Mouse (Mus musculus) MEL (cell line): Measurements from ENCODE around the gene Slc25a45. TPM values are rescaled to one million over a fixed set of nuclear protein-coding genes. Genes with fewer than 3 reads are reported as not detected.

Experiments
- DNase-seq: peaks from one replicate; pipeline ENCODE4 v3.0.0; 2011; ENCODE audit warnings: low read depth, low spot score
- H3K27ac ChIP-seq: 2 replicates; pipeline ENCODE4 v1.5.1; 2012; ENCODE audit warnings: low read depth, mild to moderate bottlenecking, control low read depth, low read length, moderate library complexity; ENCODE audit not compliant: control insufficient read depth
- H3K27me3 ChIP-seq, 2 experiments: fragments of 150-350 bp in 1 of 2; sonication (generic) in 1 of 2; 2 replicates each; pipeline ENCODE4 v1.6.1; 2012; ENCODE audit warnings: low read length in 2 of 2, mild to moderate bottlenecking in 2 of 2, improper control_type of control experiment in 1 of 2, moderate library complexity in 1 of 2; ENCODE audit not compliant: insufficient read depth in 2 of 2, control insufficient read depth in 1 of 2
- H3K36me3 ChIP-seq, 2 experiments: 2 replicates each; pipeline ENCODE4 v1.6.1; 2012 to 2014; ENCODE audit warnings: low read length in 2 of 2, improper control_type of control experiment in 1 of 2, inconsistent platforms in 1 of 2, mild to moderate bottlenecking in 1 of 2; ENCODE audit not compliant: insufficient read depth in 2 of 2, control insufficient read depth in 1 of 2
- H3K4me1 ChIP-seq, 2 experiments: fragments of 150-350 bp in 1 of 2; sonication (generic) in 1 of 2; 2 replicates each; pipeline ENCODE4 v1.6.1; 2012; ENCODE audit warnings: low read length in 2 of 2, improper control_type of control experiment in 1 of 2, mild to moderate bottlenecking in 1 of 2; ENCODE audit not compliant: insufficient read depth in 2 of 2, control insufficient read depth in 1 of 2
- H3K4me3 ChIP-seq, 2 experiments: fragments of 150-350 bp in 1 of 2; sonication (generic) in 1 of 2; 2 replicates each; pipeline ENCODE4 v1.5.1; 2012; ENCODE audit warnings: low read depth in 2 of 2, low read length in 2 of 2, mild to moderate bottlenecking in 2 of 2, moderate library complexity in 2 of 2, control low read depth in 1 of 2, improper control_type of control experiment in 1 of 2; ENCODE audit not compliant: control insufficient read depth in 1 of 2, insufficient read depth in 1 of 2
- H3K79me2 ChIP-seq: 2 replicates; pipeline ENCODE4 v1.6.1; 2012; ENCODE audit warnings: mild to moderate bottlenecking, low read length, moderate library complexity; ENCODE audit not compliant: control insufficient read depth, poor library complexity, insufficient read depth
- H3K9ac ChIP-seq: 2 replicates; pipeline ENCODE4 v1.6.1; 2012; ENCODE audit warnings: low read depth, mild to moderate bottlenecking, control low read depth, low read length, moderate library complexity; ENCODE audit not compliant: control insufficient read depth, poor library complexity, severe bottlenecking
- H3K9me3 ChIP-seq: fragments of 150-350 bp; sonication (generic); replicated peaks from 2 replicates; pipeline ENCODE4 v1.6.1; 2012; ENCODE audit warnings: mild to moderate bottlenecking, low read length, improper control_type of control experiment, moderate library complexity; ENCODE audit not compliant: insufficient read depth
- CHD2 ChIP-seq: IDR thresholded peaks from 2 replicates; pipeline ENCODE4 v1.6.1; 2011; ENCODE audit warnings: low read length, improper control_type of control experiment
- CTCF ChIP-seq, 3 experiments: IDR thresholded peaks in 2 of 3; conservative IDR thresholded peaks in 1 of 3; 2 replicates each; pipeline ENCODE4 v1.5.1; 2011 to 2012; ENCODE audit warnings: low read length in 3 of 3, low read depth in 2 of 3, mild to moderate bottlenecking in 2 of 3, improper control_type of control experiment in 1 of 3, inconsistent platforms in 1 of 3, mixed read lengths in 1 of 3, moderate library complexity in 1 of 3; ENCODE audit not compliant: control insufficient read depth in 1 of 3, insufficient read depth in 1 of 3, poor library complexity in 1 of 3, severe bottlenecking in 1 of 3
- E2F4 ChIP-seq: IDR thresholded peaks from 2 replicates; pipeline ENCODE4 v1.6.1; 2011; ENCODE audit warnings: low read depth, low read length, improper control_type of control experiment, borderline replicate concordance
- EP300 ChIP-seq, 2 experiments: IDR thresholded peaks; 2 replicates each; pipeline ENCODE4 v1.6.1; 2011; ENCODE audit warnings: improper control_type of control experiment in 2 of 2, low read length in 2 of 2, low read depth in 1 of 2, mild to moderate bottlenecking in 1 of 2
- GABPA ChIP-seq: IDR thresholded peaks from 2 replicates; pipeline ENCODE4 v1.6.1; 2012; ENCODE audit warnings: low read depth, mild to moderate bottlenecking, inconsistent platforms, low read length, improper control_type of control experiment, moderate library complexity
- KAT2A ChIP-seq: conservative IDR thresholded peaks from 2 replicates; pipeline ENCODE4 v1.6.1; 2012; ENCODE audit warnings: low read depth, low read length, improper control_type of control experiment, inconsistent platforms
- MEF2A ChIP-seq: IDR thresholded peaks from 2 replicates; pipeline ENCODE4 v1.6.1; 2014; ENCODE audit warnings: low read depth, mild to moderate bottlenecking, inconsistent platforms, low read length, improper control_type of control experiment; ENCODE audit not compliant: poor library complexity, insufficient replicate concordance, severe bottlenecking; ENCODE audit errors: extremely low read depth
- MYB ChIP-seq: IDR thresholded peaks from 2 replicates; pipeline ENCODE4 v1.6.1; 2011; ENCODE audit warnings: mild to moderate bottlenecking, low read depth, low read length, improper control_type of control experiment
- MYC ChIP-seq: IDR thresholded peaks from 2 replicates; pipeline ENCODE4 v1.6.1; 2011; ENCODE audit warnings: low read depth, mild to moderate bottlenecking, low read length, improper control_type of control experiment, moderate library complexity
- NELFE ChIP-seq: IDR thresholded peaks from 2 replicates; pipeline ENCODE4 v1.6.1; 2011; ENCODE audit warnings: low read depth, low read length, improper control_type of control experiment
- NRF1 ChIP-seq: IDR thresholded peaks from 2 replicates; pipeline ENCODE4 v1.6.1; 2014; ENCODE audit warnings: low read depth, mild to moderate bottlenecking, inconsistent platforms, low read length, improper control_type of control experiment, moderate library complexity; ENCODE audit not compliant: poor library complexity, insufficient read depth, severe bottlenecking
- POLR2AphosphoS5 ChIP-seq: IDR thresholded peaks from 2 replicates; pipeline ENCODE4 v1.6.1; 2012; ENCODE audit warnings: low read depth, borderline replicate concordance, mild to moderate bottlenecking, inconsistent platforms, low read length, moderate library complexity, mixed read lengths
- SMC3 ChIP-seq: IDR thresholded peaks from 2 replicates; pipeline ENCODE4 v1.6.1; 2011; ENCODE audit warnings: low read depth, low read length, improper control_type of control experiment
- TAL1 ChIP-seq: IDR thresholded peaks from 2 replicates; pipeline ENCODE4 v1.6.1; 2012; ENCODE audit warnings: mild to moderate bottlenecking, inconsistent platforms, low read length, moderate library complexity, mixed read lengths
- TBP ChIP-seq: IDR thresholded peaks from 2 replicates; pipeline ENCODE4 v1.8.0; 2011; ENCODE audit warnings: low read depth, low read length, improper control_type of control experiment
- UBTF ChIP-seq: IDR thresholded peaks from 2 replicates; pipeline ENCODE4 v1.6.1; 2012; ENCODE audit warnings: low read depth, mild to moderate bottlenecking, inconsistent platforms, low read length, improper control_type of control experiment, moderate library complexity, borderline replicate concordance; ENCODE audit not compliant: insufficient read depth
- USF1 ChIP-seq: IDR thresholded peaks from 2 replicates; pipeline ENCODE4 v1.6.1; 2014; ENCODE audit warnings: low read depth, mild to moderate bottlenecking, inconsistent platforms, low read length, improper control_type of control experiment, moderate library complexity
- USF2 ChIP-seq, 2 experiments: IDR thresholded peaks; 2 replicates each; pipeline ENCODE4 v1.6.1; 2011 to 2012; ENCODE audit warnings: improper control_type of control experiment in 2 of 2, low read length in 2 of 2, borderline replicate concordance in 1 of 2, inconsistent platforms in 1 of 2, low read depth in 1 of 2, mild to moderate bottlenecking in 1 of 2; ENCODE audit not compliant: insufficient read depth in 1 of 2
- ZC3H11A ChIP-seq: IDR thresholded peaks from 2 replicates; pipeline ENCODE4 v1.6.1; 2012; ENCODE audit warnings: low read depth, mild to moderate bottlenecking, inconsistent platforms, low read length, improper control_type of control experiment
- polyA plus RNA-seq, 2 experiments: library from polyadenylated mRNA; stranded (reverse) in 1 of 2; unstranded in 1 of 2; fragments of >175 nt in 1 of 2; fragments of >200 nt in 1 of 2; gene quantifications; 2 replicates each; pipeline versions ENCODE4 v1.2.1 to v1.2.4; 2012; ENCODE audit warnings: low replicate concordance in 2 of 2, low read depth in 1 of 2; ENCODE audit not compliant: insufficient read length in 2 of 2, insufficient read depth in 1 of 2, missing spikeins in 1 of 2
- total RNA-seq: library from RNA; depleted of rRNA; stranded (reverse); fragments of 300-350 nt; gene quantifications from 2 replicates; pipeline ENCODE4 v1.2.3, GENCODE M21; 2012

Gene Slc25a45
- total and polyA plus RNA-seq, 3 experiments = 23.5 to 30.7 TPM; not detected in 1

GRCm38 (mm10) chr19:5863776-5864175, 13.8 kb upstream of the Slc25a45 start:
- TF ChIP-seq E2F4 (no peak), NRF1 (no peak), TAL1 (no peak), MEF2A (no peak), UBTF (no peak)
- no peaks in the 10 kb centered on the region for H3K79me2 ChIP-seq
- H3K9ac ChIP-seq = no peak overlapping the region
- no peaks in the 10 kb centered on the region for H3K4me1 ChIP-seq
- no peak overlapping the region for H3K4me3 ChIP-seq
- DNase-seq = no peak
- peaks cover 0 to 2% of the 10 kb centered on the region in 2 experiments; a peak in 1 of 4 replicates for H3K36me3 ChIP-seq
- H3K27me3 ChIP-seq = no peaks in the 10 kb centered on the region
- H3K27ac ChIP-seq = no peak overlapping the region
- no peaks in the 10 kb centered on the region for H3K9me3 ChIP-seq

DNA sequence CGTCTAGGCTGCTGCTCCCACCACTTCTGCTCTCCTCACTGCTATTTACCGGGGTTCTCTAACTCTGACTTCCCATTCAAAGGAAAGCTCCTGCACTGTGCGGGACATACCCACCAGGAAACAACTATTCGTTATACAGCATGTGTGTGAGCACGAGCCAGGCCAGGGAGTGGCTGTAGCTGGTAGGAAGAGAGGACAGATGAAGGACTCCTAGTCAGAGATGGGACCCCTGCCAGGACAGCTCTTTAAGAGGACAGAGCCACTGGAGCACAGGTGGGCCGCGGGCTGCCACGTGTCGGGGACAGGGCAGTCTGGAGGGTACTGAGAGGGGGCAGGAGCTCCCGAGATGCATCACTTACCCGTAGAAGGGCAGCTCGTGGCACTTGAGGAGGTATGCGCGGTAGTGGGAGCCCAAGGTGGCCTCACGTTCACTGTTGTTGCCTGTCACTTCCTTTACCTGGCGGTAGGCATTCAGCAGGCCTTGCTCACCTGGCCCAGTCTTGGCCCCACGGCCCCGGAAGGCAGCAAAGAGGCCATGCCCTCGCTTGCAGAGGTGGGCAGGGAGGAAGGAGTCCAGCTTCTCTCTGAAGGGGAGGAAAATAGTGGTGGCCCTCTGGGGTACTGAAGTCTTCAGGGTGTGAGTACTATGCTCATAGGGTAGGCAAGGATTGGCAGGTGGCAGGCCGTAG, 12.8 kb upstream of the Slc25a45 start:
- H3K36me3 ChIP-seq = no peaks in the 10 kb centered on the region; a peak in 1 of 4 replicates
- no peaks in the 10 kb centered on the region for H3K9me3 ChIP-seq
- H3K27ac ChIP-seq = no peak overlapping the region
- TF ChIP-seq MYB (no peak), ZC3H11A (no peak), USF2 (IDR thresholded peaks at IDR 0.05; ENCODE audit: borderline replicate concordance in 1 of 2, insufficient read depth in 1 of 2, low read depth in 1 of 2, low read length in 2 of 2) (no peak), MEF2A (no peak), USF1 (no peak), MYC (no peak), TBP (no peak), EP300 (IDR thresholded peaks at IDR 0.05; ENCODE audit: low read depth in 1 of 2, low read length in 2 of 2) (no peak), KAT2A (no peak), UBTF (no peak), E2F4 (no peak), CTCF (IDR thresholded peaks at IDR 0.05 in 2 of 3, conservative IDR thresholded peaks at IDR 0.05 in 1 of 3; ENCODE audit: control insufficient read depth in 1 of 3, insufficient read depth in 1 of 3, low read depth in 2 of 3, low read length in 3 of 3, poor library complexity in 1 of 3, severe bottlenecking in 1 of 3) (no peak), POLR2AphosphoS5 (no peak), CHD2 (no peak), NELFE (no peak), SMC3 (no peak), GABPA (no peak)
- no peaks in the 10 kb centered on the region for H3K4me1 ChIP-seq
- no peaks in the 10 kb centered on the region for H3K79me2 ChIP-seq
- no peak for DNase-seq
- H3K4me3 ChIP-seq = no peak overlapping the region
- no peak overlapping the region for H3K9ac ChIP-seq
- no peaks in the 10 kb centered on the region for H3K27me3 ChIP-seq
